Mouse (Mus musculus) MEL (cell line): Measurements from ENCODE around the gene Lsm6. TPM values are rescaled to one million over a fixed set of nuclear protein-coding genes. Genes with fewer than 3 reads are reported as not detected.

Experiments
- DNase-seq: peaks from one replicate; pipeline ENCODE4 v3.0.0; 2011; ENCODE audit warnings: low read depth, low spot score
- H3K27ac ChIP-seq: 2 replicates; pipeline ENCODE4 v1.5.1; 2012; ENCODE audit warnings: low read depth, mild to moderate bottlenecking, control low read depth, low read length, moderate library complexity; ENCODE audit not compliant: control insufficient read depth
- H3K27me3 ChIP-seq, 2 experiments: fragments of 150-350 bp in 1 of 2; sonication (generic) in 1 of 2; 2 replicates each; pipeline ENCODE4 v1.6.1; 2012; ENCODE audit warnings: low read length in 2 of 2, mild to moderate bottlenecking in 2 of 2, improper control_type of control experiment in 1 of 2, moderate library complexity in 1 of 2; ENCODE audit not compliant: insufficient read depth in 2 of 2, control insufficient read depth in 1 of 2
- H3K36me3 ChIP-seq, 2 experiments: 2 replicates each; pipeline ENCODE4 v1.6.1; 2012 to 2014; ENCODE audit warnings: low read length in 2 of 2, improper control_type of control experiment in 1 of 2, inconsistent platforms in 1 of 2, mild to moderate bottlenecking in 1 of 2; ENCODE audit not compliant: insufficient read depth in 2 of 2, control insufficient read depth in 1 of 2
- H3K4me1 ChIP-seq, 2 experiments: fragments of 150-350 bp in 1 of 2; sonication (generic) in 1 of 2; 2 replicates each; pipeline ENCODE4 v1.6.1; 2012; ENCODE audit warnings: low read length in 2 of 2, improper control_type of control experiment in 1 of 2, mild to moderate bottlenecking in 1 of 2; ENCODE audit not compliant: insufficient read depth in 2 of 2, control insufficient read depth in 1 of 2
- H3K4me3 ChIP-seq, 2 experiments: fragments of 150-350 bp in 1 of 2; sonication (generic) in 1 of 2; 2 replicates each; pipeline ENCODE4 v1.5.1; 2012; ENCODE audit warnings: low read depth in 2 of 2, low read length in 2 of 2, mild to moderate bottlenecking in 2 of 2, moderate library complexity in 2 of 2, control low read depth in 1 of 2, improper control_type of control experiment in 1 of 2; ENCODE audit not compliant: control insufficient read depth in 1 of 2, insufficient read depth in 1 of 2
- H3K79me2 ChIP-seq: 2 replicates; pipeline ENCODE4 v1.6.1; 2012; ENCODE audit warnings: mild to moderate bottlenecking, low read length, moderate library complexity; ENCODE audit not compliant: control insufficient read depth, poor library complexity, insufficient read depth
- H3K9ac ChIP-seq: 2 replicates; pipeline ENCODE4 v1.6.1; 2012; ENCODE audit warnings: low read depth, mild to moderate bottlenecking, control low read depth, low read length, moderate library complexity; ENCODE audit not compliant: control insufficient read depth, poor library complexity, severe bottlenecking
- H3K9me3 ChIP-seq: fragments of 150-350 bp; sonication (generic); replicated peaks from 2 replicates; pipeline ENCODE4 v1.6.1; 2012; ENCODE audit warnings: mild to moderate bottlenecking, low read length, improper control_type of control experiment, moderate library complexity; ENCODE audit not compliant: insufficient read depth
- CTCF ChIP-seq, 3 experiments: IDR thresholded peaks in 2 of 3; conservative IDR thresholded peaks in 1 of 3; 2 replicates each; pipeline ENCODE4 v1.5.1; 2011 to 2012; ENCODE audit warnings: low read length in 3 of 3, low read depth in 2 of 3, mild to moderate bottlenecking in 2 of 3, improper control_type of control experiment in 1 of 3, inconsistent platforms in 1 of 3, mixed read lengths in 1 of 3, moderate library complexity in 1 of 3; ENCODE audit not compliant: control insufficient read depth in 1 of 3, insufficient read depth in 1 of 3, poor library complexity in 1 of 3, severe bottlenecking in 1 of 3
- EP300 ChIP-seq, 2 experiments: IDR thresholded peaks; 2 replicates each; pipeline ENCODE4 v1.6.1; 2011; ENCODE audit warnings: improper control_type of control experiment in 2 of 2, low read length in 2 of 2, low read depth in 1 of 2, mild to moderate bottlenecking in 1 of 2
- ETS1 ChIP-seq: IDR thresholded peaks from 2 replicates; pipeline ENCODE4 v1.6.1; 2012; ENCODE audit warnings: low read depth, mild to moderate bottlenecking, inconsistent platforms, low read length, improper control_type of control experiment, moderate library complexity
- JUND ChIP-seq: IDR thresholded peaks from 2 replicates; pipeline ENCODE4 v1.6.1; 2011; ENCODE audit warnings: low read depth, mild to moderate bottlenecking, improper control_type of control experiment, low read length
- MAZ ChIP-seq: IDR thresholded peaks from 2 replicates; pipeline ENCODE4 v1.6.1; 2012; ENCODE audit warnings: low read depth, mild to moderate bottlenecking, inconsistent platforms, low read length, improper control_type of control experiment
- MEF2A ChIP-seq: IDR thresholded peaks from 2 replicates; pipeline ENCODE4 v1.6.1; 2014; ENCODE audit warnings: low read depth, mild to moderate bottlenecking, inconsistent platforms, low read length, improper control_type of control experiment; ENCODE audit not compliant: poor library complexity, insufficient replicate concordance, severe bottlenecking; ENCODE audit errors: extremely low read depth
- MXI1 ChIP-seq: IDR thresholded peaks from 2 replicates; pipeline ENCODE4 v1.6.1; 2011; ENCODE audit warnings: mild to moderate bottlenecking, low read depth, low read length, improper control_type of control experiment
- MYC ChIP-seq: IDR thresholded peaks from 2 replicates; pipeline ENCODE4 v1.6.1; 2011; ENCODE audit warnings: low read depth, mild to moderate bottlenecking, low read length, improper control_type of control experiment, moderate library complexity
- NRF1 ChIP-seq: IDR thresholded peaks from 2 replicates; pipeline ENCODE4 v1.6.1; 2014; ENCODE audit warnings: low read depth, mild to moderate bottlenecking, inconsistent platforms, low read length, improper control_type of control experiment, moderate library complexity; ENCODE audit not compliant: poor library complexity, insufficient read depth, severe bottlenecking
- POLR2A ChIP-seq, 2 experiments: IDR thresholded peaks; 2 replicates each; pipeline ENCODE4 v1.6.1; 2011 to 2012; ENCODE audit warnings: low read length in 2 of 2, mild to moderate bottlenecking in 2 of 2, control low read depth in 1 of 2, improper control_type of control experiment in 1 of 2, low read depth in 1 of 2, moderate library complexity in 1 of 2; ENCODE audit not compliant: control insufficient read depth in 1 of 2, insufficient read depth in 1 of 2, poor library complexity in 1 of 2
- POLR2AphosphoS2 ChIP-seq: IDR thresholded peaks from 2 replicates; pipeline ENCODE4 v1.6.1; 2011; ENCODE audit warnings: low read length, improper control_type of control experiment
- POLR2AphosphoS5 ChIP-seq: IDR thresholded peaks from 2 replicates; pipeline ENCODE4 v1.6.1; 2012; ENCODE audit warnings: low read depth, borderline replicate concordance, mild to moderate bottlenecking, inconsistent platforms, low read length, moderate library complexity, mixed read lengths
- RCOR1 ChIP-seq: IDR thresholded peaks from 2 replicates; pipeline ENCODE4 v1.6.1; 2012; ENCODE audit warnings: low read depth, mild to moderate bottlenecking, inconsistent platforms, low read length, improper control_type of control experiment
- SMC3 ChIP-seq: IDR thresholded peaks from 2 replicates; pipeline ENCODE4 v1.6.1; 2011; ENCODE audit warnings: low read depth, low read length, improper control_type of control experiment
- TBP ChIP-seq: IDR thresholded peaks from 2 replicates; pipeline ENCODE4 v1.8.0; 2011; ENCODE audit warnings: low read depth, low read length, improper control_type of control experiment
- TCF12 ChIP-seq: IDR thresholded peaks from 2 replicates; pipeline ENCODE4 v1.6.1; 2014; ENCODE audit warnings: low read depth, mild to moderate bottlenecking, inconsistent platforms, low read length, improper control_type of control experiment, moderate library complexity
- USF1 ChIP-seq: IDR thresholded peaks from 2 replicates; pipeline ENCODE4 v1.6.1; 2014; ENCODE audit warnings: low read depth, mild to moderate bottlenecking, inconsistent platforms, low read length, improper control_type of control experiment, moderate library complexity
- USF2 ChIP-seq, 2 experiments: IDR thresholded peaks; 2 replicates each; pipeline ENCODE4 v1.6.1; 2011 to 2012; ENCODE audit warnings: improper control_type of control experiment in 2 of 2, low read length in 2 of 2, borderline replicate concordance in 1 of 2, inconsistent platforms in 1 of 2, low read depth in 1 of 2, mild to moderate bottlenecking in 1 of 2; ENCODE audit not compliant: insufficient read depth in 1 of 2
- ZC3H11A ChIP-seq: IDR thresholded peaks from 2 replicates; pipeline ENCODE4 v1.6.1; 2012; ENCODE audit warnings: low read depth, mild to moderate bottlenecking, inconsistent platforms, low read length, improper control_type of control experiment
- ZKSCAN1 ChIP-seq: IDR thresholded peaks from 2 replicates; pipeline ENCODE4 v1.6.1; 2012; ENCODE audit warnings: low read depth, mild to moderate bottlenecking, inconsistent platforms, low read length, improper control_type of control experiment, moderate library complexity
- ZNF384 ChIP-seq: IDR thresholded peaks from 2 replicates; pipeline ENCODE4 v1.6.1; 2012; ENCODE audit warnings: low read depth, mild to moderate bottlenecking, inconsistent platforms, low read length, improper control_type of control experiment
- polyA plus RNA-seq, 2 experiments: library from polyadenylated mRNA; stranded (reverse) in 1 of 2; unstranded in 1 of 2; fragments of >175 nt in 1 of 2; fragments of >200 nt in 1 of 2; gene quantifications; 2 replicates each; pipeline versions ENCODE4 v1.2.1 to v1.2.4; 2012; ENCODE audit warnings: low replicate concordance in 2 of 2, low read depth in 1 of 2; ENCODE audit not compliant: insufficient read length in 2 of 2, insufficient read depth in 1 of 2, missing spikeins in 1 of 2
- total RNA-seq: library from RNA; depleted of rRNA; stranded (reverse); fragments of 300-350 nt; gene quantifications from 2 replicates; pipeline ENCODE4 v1.2.3, GENCODE M21; 2012

Lsm6 gene
- total and polyA plus RNA-seq, 3 experiments, result 109 to 172 TPM; not detected in 1

DNA sequence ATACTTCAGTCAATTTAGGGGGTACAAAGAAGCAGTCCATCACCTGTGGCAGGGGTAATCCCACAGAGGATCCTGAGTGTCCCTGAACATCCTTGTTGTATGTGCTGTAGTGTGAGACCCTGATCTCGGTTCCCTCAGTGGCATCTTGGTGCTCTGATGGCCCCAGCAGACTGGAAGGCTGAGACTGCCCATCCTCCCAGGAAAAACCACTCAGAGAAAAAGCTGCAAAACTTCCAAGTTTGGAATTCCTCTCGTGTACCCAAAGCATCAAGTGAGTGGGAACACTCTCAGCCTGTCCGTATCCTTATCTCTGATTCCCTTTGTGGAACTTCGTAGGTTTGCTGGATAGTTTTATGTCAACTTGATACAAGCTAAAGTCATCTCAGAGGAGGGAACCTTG lies 31.3 kb upstream of the Lsm6 start:
- H3K9me3 ChIP-seq, result no peaks in the 10 kb centered on the region
- no peak for DNase-seq
- H3K36me3 ChIP-seq, result no peaks in the 10 kb centered on the region
- no peaks in the 10 kb centered on the region for H3K79me2 ChIP-seq
- no peak overlapping the region for H3K9ac ChIP-seq
- no peak overlapping the region for H3K4me3 ChIP-seq
- H3K27ac ChIP-seq, result no peak overlapping the region
- TF ChIP-seq EP300 (IDR thresholded peaks at IDR 0.05; ENCODE audit: low read depth in 1 of 2, low read length in 2 of 2) (no peak), ZC3H11A (no peak), ZKSCAN1 (no peak)
- no peaks in the 10 kb centered on the region for H3K4me1 ChIP-seq
- no peaks in the 10 kb centered on the region for H3K27me3 ChIP-seq

DNA sequence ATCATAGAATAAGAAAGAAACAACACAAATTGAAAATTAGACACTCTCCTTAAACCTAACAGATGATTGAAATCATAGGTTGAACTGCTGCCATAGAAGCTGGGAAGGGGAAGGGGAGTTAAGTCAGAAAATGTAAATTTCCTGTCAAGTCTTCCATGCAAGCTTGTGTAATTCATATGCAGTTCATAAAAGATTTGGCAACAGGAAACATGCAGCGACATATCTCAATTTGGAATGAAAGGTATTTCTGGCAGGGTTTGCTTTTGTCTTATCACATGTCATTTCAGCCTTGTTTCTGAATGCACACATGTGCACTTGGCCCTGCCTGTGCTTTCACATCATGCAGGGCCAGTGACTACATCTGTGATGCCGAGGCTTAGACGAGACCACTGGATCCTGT lies 26.3 kb upstream of the Lsm6 start:
- no peaks in the 10 kb centered on the region for H3K27me3 ChIP-seq
- H3K27ac ChIP-seq, result no peak overlapping the region
- H3K9ac ChIP-seq, result no peak overlapping the region
- no peaks in the 10 kb centered on the region for H3K4me1 ChIP-seq
- no peak for DNase-seq
- no peaks in the 10 kb centered on the region for H3K79me2 ChIP-seq
- no peaks in the 10 kb centered on the region for H3K9me3 ChIP-seq
- TF ChIP-seq NRF1, result no peak
- no peak for TF ChIP-seq TBP
- no peak for TF ChIP-seq CTCF (IDR thresholded peaks at IDR 0.05 in 2 of 3, conservative IDR thresholded peaks at IDR 0.05 in 1 of 3; ENCODE audit: control insufficient read depth in 1 of 3, insufficient read depth in 1 of 3, low read depth in 2 of 3, low read length in 3 of 3, poor library complexity in 1 of 3, severe bottlenecking in 1 of 3)
- TF ChIP-seq MAZ, result no peak
- no peak for TF ChIP-seq MEF2A
- TF ChIP-seq RCOR1, result no peak
- TF ChIP-seq SMC3, result no peak
- no peak for TF ChIP-seq ETS1
- no peak for TF ChIP-seq ZNF384
- TF ChIP-seq USF1, result no peak
- no peak for TF ChIP-seq MXI1
- no peak for TF ChIP-seq POLR2AphosphoS5
- no peak for TF ChIP-seq MYC
- no peak for TF ChIP-seq POLR2A (IDR thresholded peaks at IDR 0.05; ENCODE audit: control insufficient read depth in 1 of 2, insufficient read depth in 1 of 2, low read depth in 1 of 2, low read length in 2 of 2, poor library complexity in 1 of 2)
- no peak for TF ChIP-seq JUND
- TF ChIP-seq TCF12, result no peak
- TF ChIP-seq POLR2AphosphoS2, result no peak
- no peak for TF ChIP-seq EP300 (IDR thresholded peaks at IDR 0.05; ENCODE audit: low read depth in 1 of 2, low read length in 2 of 2)
- TF ChIP-seq USF2 (IDR thresholded peaks at IDR 0.05; ENCODE audit: borderline replicate concordance in 1 of 2, insufficient read depth in 1 of 2, low read depth in 1 of 2, low read length in 2 of 2), result no peak
- no peak overlapping the region for H3K4me3 ChIP-seq
- H3K36me3 ChIP-seq, result no peaks in the 10 kb centered on the region
